Mouse (Mus musculus) heart, embryonic 14.5 days (tissue): ENCODE measurements around the gene Rbms1. TPM values are rescaled to one million over a fixed set of nuclear protein-coding genes. Genes with fewer than 3 reads are reported as not detected.

Experiments used
- ATAC-seq: fragments of 200-750 bp; cut with Nextera tagmentation; 2 replicates; pipeline ENCODE4 v1.8.0; 2017; ENCODE audit warnings: low read depth, moderate TSS enrichment; ENCODE audit not compliant: insufficient number of reproducible peaks, insufficient read depth, low FRiP score
- H3K27ac ChIP-seq, 2 experiments: fragments of 200-500 bp in 1 of 2; fragments of 300-500 bp in 1 of 2; sonication (generic) in 1 of 2; replicated peaks in 1 of 2; 2 replicates each; pipeline ENCODE4 v1.5.1; 2012 to 2014; ENCODE audit warnings: low read depth in 2 of 2, low read length in 2 of 2, control low read depth in 1 of 2, mild to moderate bottlenecking in 1 of 2, mixed read lengths in 1 of 2; ENCODE audit not compliant: control insufficient read depth in 1 of 2, insufficient read depth in 1 of 2
- H3K27me3 ChIP-seq: fragments of 300-500 bp; sonication (generic); 2 replicates; pipeline ENCODE4 v1.6.1; 2014; ENCODE audit warnings: mild to moderate bottlenecking, low read length, control low read depth; ENCODE audit not compliant: control insufficient read depth, insufficient read depth
- H3K36me3 ChIP-seq: fragments of 300-500 bp; sonication (generic); 2 replicates; pipeline ENCODE4 v1.6.1; 2014; ENCODE audit warnings: mild to moderate bottlenecking, control low read depth, low read length, mixed read lengths; ENCODE audit not compliant: control insufficient read depth, insufficient read depth
- H3K4me1 ChIP-seq, 2 experiments: fragments of 200-500 bp in 1 of 2; fragments of 300-500 bp in 1 of 2; sonication (generic) in 1 of 2; 2 replicates each; pipeline ENCODE4 v1.6.1; 2012 to 2014; ENCODE audit warnings: low read length in 2 of 2, control low read depth in 1 of 2, mixed read lengths in 1 of 2; ENCODE audit not compliant: control insufficient read depth in 2 of 2, insufficient read depth in 2 of 2
- H3K4me2 ChIP-seq: fragments of 300-500 bp; sonication (generic); 2 replicates; pipeline ENCODE4 v1.6.1; 2014; ENCODE audit warnings: mild to moderate bottlenecking, low read length
- H3K4me3 ChIP-seq, 2 experiments: fragments of 200-500 bp in 1 of 2; fragments of 300-500 bp in 1 of 2; sonication (generic) in 1 of 2; 2 replicates each; pipeline ENCODE4 v1.5.1; 2012 to 2014; ENCODE audit warnings: low read length in 2 of 2, mild to moderate bottlenecking in 2 of 2, control low read depth in 1 of 2, low read depth in 1 of 2, moderate library complexity in 1 of 2; ENCODE audit not compliant: control insufficient read depth in 1 of 2, insufficient read depth in 1 of 2
- H3K9ac ChIP-seq: fragments of 300-500 bp; sonication (generic); 2 replicates; pipeline ENCODE4 v1.6.1; 2014; ENCODE audit warnings: mild to moderate bottlenecking, low read length
- H3K9me3 ChIP-seq: fragments of 300-500 bp; sonication (generic); 2 replicates; pipeline ENCODE4 v1.6.1; 2016; ENCODE audit warnings: low read length, control low read depth; ENCODE audit not compliant: control insufficient read depth
- WGBS: fragments of 180-500 bp; shearing (Covaris S2); extraction: QIAGEN DNeasy Blood & Tissue Kit; methylation state at CpG from one replicate; pipeline ENCODE4 v1.1.7; 2014; 5-methylcytosine and 5-hydroxymethylcytosine counted together
- polyA plus RNA-seq: library from polyadenylated mRNA; unstranded; fragments of >200 nt; fragmentation: Nextera tagmentation; extraction: Ambion mirVana; gene quantifications from 2 replicates; pipeline ENCODE4 v1.2.1, GENCODE M21; 2014

Rbms1 gene
- polyA plus RNA-seq, 1 experiment from 2014 or later: 79.7 TPM

- Histone ChIP-seq H3K36me3 (peaks cover 7% of the 10 kb centered on the region; the same call in 1 of the 2 replicates), H3K27me3 (no peaks in the 10 kb centered on the region), H3K9me3 (no peaks in the 10 kb centered on the region), H3K9ac (no peak overlapping the region), H3K4me2 (no peak overlapping the region), H3K4me3 (no peak overlapping the region), H3K4me1 (peaks cover 11 to 28% of the 10 kb centered on the region in 2 experiments), H3K27ac (no peak overlapping the region)
- ATAC-seq: no peak
- WGBS: 24% methylated on average over 4 of the region's 4 CpGs
These were observed 160.8 kb downstream of the Rbms1 start for GRCm38 (mm10) chr2:60802191-60802590.

GRCm38 (mm10) chr2:60801571-60802155, 161.3 kb downstream of the Rbms1 start:
- WGBS: 72% methylated on average over 12 of the region's 12 CpGs
- no peak overlapping the region for H3K4me3 ChIP-seq
- H3K4me2 ChIP-seq: peak overlapping the region; percentile 51
- no peak overlapping the region for H3K9ac ChIP-seq
- H3K36me3 ChIP-seq: peaks cover 11% of the 10 kb centered on the region
- H3K9me3 ChIP-seq: no peaks in the 10 kb centered on the region
- H3K27ac ChIP-seq: no peak overlapping the region
- no peak for ATAC-seq
- no peaks in the 10 kb centered on the region for H3K27me3 ChIP-seq
- peaks cover 12 to 25% of the 10 kb centered on the region in 2 experiments; a peak in 3 of 4 replicates for H3K4me1 ChIP-seq

DNA sequence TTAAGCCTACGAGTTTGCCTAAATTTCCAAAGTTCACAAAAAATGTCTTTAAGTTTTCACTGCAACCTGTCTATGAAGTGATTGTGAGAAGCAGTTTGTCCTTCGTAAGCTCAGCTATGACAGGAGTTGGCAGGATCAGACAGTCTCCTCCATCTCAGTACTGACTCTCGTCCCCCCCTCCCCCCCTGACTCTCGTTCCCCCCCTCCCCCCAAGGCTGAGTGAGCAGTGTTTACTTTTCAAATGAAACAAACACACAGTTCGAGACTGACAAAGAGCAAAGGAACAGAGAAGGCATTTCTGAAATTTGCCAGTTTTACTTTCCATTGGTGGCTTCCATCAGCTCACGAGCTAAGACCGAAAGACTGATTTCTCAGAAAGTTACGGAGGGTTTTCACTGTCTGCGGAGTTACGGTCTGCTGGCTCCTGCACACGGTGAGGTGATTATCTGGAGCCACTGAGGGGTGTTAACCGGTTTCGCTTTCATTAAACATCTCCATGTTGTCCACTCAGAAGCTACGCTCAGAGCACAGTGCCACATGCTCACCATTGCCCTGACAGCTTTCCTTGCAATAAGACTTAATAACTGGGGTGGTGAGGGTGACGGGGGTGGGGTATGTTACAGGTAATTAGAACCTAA, 162.0 kb downstream of the Rbms1 start:
- Histone ChIP-seq H3K9ac (no peak overlapping the region), H3K4me2 (peak overlapping the region; percentile 51), H3K27ac (no peak overlapping the region), H3K27me3 (no peaks in the 10 kb centered on the region), H3K36me3 (peaks cover 17% of the 10 kb centered on the region), H3K4me1 (peaks cover 12 to 25% of the 10 kb centered on the region in 2 experiments; a peak in 3 of 4 replicates), H3K9me3 (no peaks in the 10 kb centered on the region), H3K4me3 (peak overlapping the region; percentile 15 to 18; a peak in 1 of 4 replicates)
- WGBS: 45% methylated on average over 15 of the region's 15 CpGs
- ATAC-seq: no peak

- 82% methylated on average over 7 of the region's 7 CpGs for WGBS
These were observed 163.2 kb downstream of the Rbms1 start for GRCm38 (mm10) chr2:60799816-60800215.

GRCm38 (mm10) chr2:60798767-60799529, 164.0 kb downstream of the Rbms1 start:
- Histone ChIP-seq H3K4me3 (no peak overlapping the region), H3K27me3 (no peaks in the 10 kb centered on the region)
- WGBS: 93% methylated on average over 17 of the region's 17 CpGs

More at GRCm38 (mm10) chr2:60799816-60800215, 163.2 kb downstream of the Rbms1 start:
- Histone ChIP-seq H3K36me3 (peaks cover 23% of the 10 kb centered on the region), H3K9ac (no peak overlapping the region), H3K4me2 (no peak overlapping the region), H3K27me3 (no peaks in the 10 kb centered on the region), H3K4me3 (no peak overlapping the region), H3K27ac (no peak overlapping the region), H3K9me3 (no peaks in the 10 kb centered on the region), H3K4me1 (peaks cover 12 to 19% of the 10 kb centered on the region in 2 experiments; a peak in 3 of 4 replicates)
- ATAC-seq: no peak

GRCm38 (mm10) chr2:60796969-60797669, 165.9 kb downstream of the Rbms1 start:
- peaks cover 7 to 12% of the 10 kb centered on the region in 2 experiments; a peak in 3 of 4 replicates for H3K4me1 ChIP-seq
- H3K36me3 ChIP-seq: peaks cover 40% of the 10 kb centered on the region
- no peak overlapping the region for H3K9ac ChIP-seq
- H3K27me3 ChIP-seq: no peaks in the 10 kb centered on the region
- H3K4me2 ChIP-seq: no peak overlapping the region
- no peak overlapping the region for H3K27ac ChIP-seq
- H3K4me3 ChIP-seq: no peak overlapping the region
- no peak for ATAC-seq
- WGBS: 87% methylated on average over 17 of the region's 17 CpGs
- H3K9me3 ChIP-seq: no peaks in the 10 kb centered on the region

More at GRCm38 (mm10) chr2:60798767-60799529, 164.0 kb downstream of the Rbms1 start:
- Histone ChIP-seq H3K4me2 (no peak overlapping the region), H3K36me3 (peaks cover 31% of the 10 kb centered on the region), H3K9ac (no peak overlapping the region), H3K27ac (no peak overlapping the region), H3K4me1 (peaks cover 9 to 16% of the 10 kb centered on the region in 2 experiments; a peak in 3 of 4 replicates), H3K9me3 (no peaks in the 10 kb centered on the region)
- ATAC-seq: no peak

DNA sequence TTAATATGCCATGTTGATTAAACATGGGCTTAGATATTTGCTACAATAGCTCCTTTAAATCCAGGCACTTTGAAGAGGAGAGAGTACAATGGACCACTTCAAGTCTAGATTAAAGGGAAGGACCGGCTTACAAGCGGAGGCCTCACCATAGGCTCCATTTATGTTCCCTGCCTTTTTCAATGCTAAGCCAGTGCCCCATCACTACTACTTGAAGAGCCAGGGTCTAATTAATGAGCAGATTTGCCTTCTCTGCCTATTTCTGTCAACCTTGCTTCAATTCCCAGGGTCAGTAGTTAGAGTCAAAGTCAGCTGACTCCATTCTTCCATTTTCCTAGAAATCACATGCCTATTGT, 166.4 kb downstream of the Rbms1 start:
- Histone ChIP-seq H3K9ac (no peak overlapping the region), H3K4me1 (peaks cover 7% of the 10 kb centered on the region in 2 experiments; a peak in 3 of 4 replicates), H3K36me3 (peaks cover 45% of the 10 kb centered on the region), H3K9me3 (no peaks in the 10 kb centered on the region), H3K27ac (no peak overlapping the region), H3K4me3 (no peak overlapping the region), H3K27me3 (no peaks in the 10 kb centered on the region), H3K4me2 (no peak overlapping the region)
- WGBS: 73% methylated on average over 2 of the region's 2 CpGs
- ATAC-seq: no peak
